ENCODE assay signal across 25 mouse cellular contexts in genomic region chr3:153456227-153456626, GRCm38 (mm10).
DNase-seq lines count a peak whose midpoint lies in the region; ATAC-seq and TF ChIP-seq lines count a peak whose summit lies in the region.
"Had no signal": no experiment of that assay in that cellular context is flagged by ENCODE, and none has a peak within 500 bp of the region (broad histone marks: within the 10 kb centered on the region; RNA-seq: fewer than 3 reads in every experiment).

No protein-coding gene starts in this region.

- no peaks in the 10 kb centered on the region for H3K27me3 ChIP-seq in midbrain, embryonic 15.5 days (replicated peaks)
- no peaks in the 10 kb centered on the region for H3K27me3 ChIP-seq in midbrain, embryonic 14.5 days (ENCODE audit: control insufficient read depth, insufficient read depth, low read length)
- no peaks in the 10 kb centered on the region for H3K27me3 ChIP-seq in forebrain, embryonic 14.5 days (replicated peaks; ENCODE audit: control insufficient read depth, insufficient read depth, low read length)
- H3K27me3 ChIP-seq in forebrain, embryonic 16.5 days (replicated peaks; ENCODE audit: control insufficient read depth, insufficient read depth, low read length), result no peaks in the 10 kb centered on the region
- H3K27me3 ChIP-seq in hindbrain, postnatal 0 days (ENCODE audit: insufficient read depth, low read length), result no peaks in the 10 kb centered on the region
- no peaks in the 10 kb centered on the region for H3K27me3 ChIP-seq in kidney, embryonic 15.5 days
- H3K27me3 ChIP-seq: embryonic facial prominence, embryonic 15.5 days; heart, embryonic 12.5 days; liver, embryonic 12.5 days; megakaryocyte, embryonic 14.5 days had no signal

- no peak for TF ChIP-seq CTCF in hindbrain, postnatal 0 days (IDR thresholded peaks at IDR 0.05; ENCODE audit: low read depth)

- H3K27ac ChIP-seq in midbrain, embryonic 15.5 days, result peak overlapping the region; percentile 44; the same call in 1 of the 2 replicates
- H3K27ac ChIP-seq in midbrain, embryonic 14.5 days (replicated peaks; ENCODE audit: low read depth, low read length), result no peak overlapping the region
- peak overlapping the region; percentile 14; the same call in 1 of the 2 replicates for H3K27ac ChIP-seq in forebrain, embryonic 14.5 days (ENCODE audit: low read depth, low read length)
- H3K27ac ChIP-seq in forebrain, embryonic 16.5 days (ENCODE audit: low read length), result no peak overlapping the region
- H3K27ac ChIP-seq in hindbrain, postnatal 0 days, result no peak overlapping the region
- H3K27ac ChIP-seq in kidney, embryonic 15.5 days, result no peak overlapping the region
- H3K27ac ChIP-seq: embryonic facial prominence, embryonic 10.5 days; embryonic facial prominence, embryonic 15.5 days; heart, adult 2 months; kidney, postnatal 0 days; liver, embryonic 12.5 days had no signal

- H3K36me3 ChIP-seq in midbrain, embryonic 15.5 days (replicated peaks), result no peaks in the 10 kb centered on the region
- H3K36me3 ChIP-seq in midbrain, embryonic 14.5 days (ENCODE audit: control insufficient read depth, insufficient read depth, low read length), result no peaks in the 10 kb centered on the region
- no peaks in the 10 kb centered on the region for H3K36me3 ChIP-seq in forebrain, embryonic 14.5 days (ENCODE audit: control insufficient read depth, insufficient read depth, low read length)
- no peaks in the 10 kb centered on the region for H3K36me3 ChIP-seq in forebrain, embryonic 16.5 days (ENCODE audit: control insufficient read depth, insufficient read depth)
- H3K36me3 ChIP-seq in hindbrain, postnatal 0 days (ENCODE audit: insufficient read depth, low read length), result no peaks in the 10 kb centered on the region
- H3K36me3 ChIP-seq in kidney, embryonic 15.5 days, result 0 out of 2 replicates have a peak, but pooled peaks cover 6% of the 10 kb centered on the region
- H3K36me3 ChIP-seq: embryonic facial prominence, embryonic 15.5 days; liver, embryonic 12.5 days had no signal

- H3K9ac ChIP-seq in midbrain, embryonic 15.5 days, result no peak overlapping the region
- H3K9ac ChIP-seq in midbrain, embryonic 14.5 days (replicated peaks; ENCODE audit: low read length), result no peak overlapping the region
- H3K9ac ChIP-seq in forebrain, embryonic 14.5 days (ENCODE audit: low read length), result no peak overlapping the region
- no peak overlapping the region for H3K9ac ChIP-seq in forebrain, embryonic 16.5 days (replicated peaks; ENCODE audit: low read depth, low read length)
- no peak overlapping the region for H3K9ac ChIP-seq in hindbrain, postnatal 0 days (replicated peaks; ENCODE audit: low read length)
- H3K9ac ChIP-seq in kidney, embryonic 15.5 days, result no peak overlapping the region
- H3K9ac ChIP-seq: embryonic facial prominence, embryonic 15.5 days; heart, embryonic 12.5 days; liver, embryonic 12.5 days; liver, postnatal 0 days had no signal

- 0 out of 2 replicates have a peak, but pooled peaks have one; percentile 15 for ATAC-seq in midbrain, embryonic 15.5 days (replicated peaks)
- ATAC-seq in midbrain, embryonic 14.5 days (ENCODE audit: low FRiP score, low TSS enrichment), result no peak
- 0 out of 2 replicates have a peak, but pooled peaks have one; percentile 35 for ATAC-seq in forebrain, embryonic 14.5 days
- peak; percentile 60 for ATAC-seq in forebrain, embryonic 16.5 days
- ATAC-seq in hindbrain, postnatal 0 days, result peak; percentile 43; the same call in 1 of the 2 replicates
- no peak for ATAC-seq in kidney, embryonic 15.5 days (replicated peaks; ENCODE audit: low FRiP score)
- ATAC-seq: liver, embryonic 12.5 days; liver, postnatal 0 days had no signal

- no peak overlapping the region for H3K4me3 ChIP-seq in midbrain, embryonic 15.5 days
- no peak overlapping the region for H3K4me3 ChIP-seq in midbrain, embryonic 14.5 days (replicated peaks; ENCODE audit: low read depth, low read length)
- H3K4me3 ChIP-seq in forebrain, embryonic 14.5 days (ENCODE audit: low read depth, low read length), result no peak overlapping the region
- no peak overlapping the region for H3K4me3 ChIP-seq in forebrain, embryonic 16.5 days (replicated peaks; ENCODE audit: low read length)
- no peak overlapping the region for H3K4me3 ChIP-seq in hindbrain, postnatal 0 days (ENCODE audit: low read length)
- H3K4me3 ChIP-seq in kidney, embryonic 15.5 days (replicated peaks), result no peak overlapping the region
- H3K4me3 ChIP-seq: embryonic facial prominence, embryonic 10.5 days; embryonic facial prominence, embryonic 15.5 days; heart, adult 2 months; heart, embryonic 12.5 days; liver, embryonic 12.5 days; megakaryocyte, embryonic 14.5 days had no signal

- peaks cover 1% of the 10 kb centered on the region for H3K4me1 ChIP-seq in midbrain, embryonic 15.5 days
- H3K4me1 ChIP-seq in midbrain, embryonic 14.5 days (ENCODE audit: control insufficient read depth, insufficient read depth, low read length), result 0 out of 2 replicates have a peak, but pooled peaks cover 2% of the 10 kb centered on the region
- no peaks in the 10 kb centered on the region for H3K4me1 ChIP-seq in forebrain, embryonic 14.5 days (ENCODE audit: control insufficient read depth, insufficient read depth, low read length)
- H3K4me1 ChIP-seq in forebrain, embryonic 16.5 days (replicated peaks; ENCODE audit: control insufficient read depth, insufficient read depth, low read length), result peaks cover 12% of the 10 kb centered on the region
- no peaks in the 10 kb centered on the region for H3K4me1 ChIP-seq in hindbrain, postnatal 0 days (ENCODE audit: insufficient read depth, low read length)
- H3K4me1 ChIP-seq in kidney, embryonic 15.5 days, result no peaks in the 10 kb centered on the region
- H3K4me1 ChIP-seq: embryonic facial prominence, embryonic 10.5 days; embryonic facial prominence, embryonic 15.5 days; heart, embryonic 12.5 days had no signal

- H3K4me2 ChIP-seq in midbrain, embryonic 15.5 days, result no peak overlapping the region
- no peak overlapping the region for H3K4me2 ChIP-seq in midbrain, embryonic 14.5 days (ENCODE audit: low read length)
- H3K4me2 ChIP-seq in forebrain, embryonic 14.5 days (ENCODE audit: low read length), result no peak overlapping the region
- H3K4me2 ChIP-seq in forebrain, embryonic 16.5 days (ENCODE audit: low read length), result no peak overlapping the region
- H3K4me2 ChIP-seq in hindbrain, postnatal 0 days (ENCODE audit: low read depth, low read length), result no peak overlapping the region
- no peak overlapping the region for H3K4me2 ChIP-seq in kidney, embryonic 15.5 days
- H3K4me2 ChIP-seq: embryonic facial prominence, embryonic 15.5 days; heart, embryonic 12.5 days; liver, embryonic 12.5 days had no signal

- no peaks in the 10 kb centered on the region for H3K9me3 ChIP-seq in midbrain, embryonic 15.5 days
- H3K9me3 ChIP-seq in midbrain, embryonic 14.5 days (ENCODE audit: control insufficient read depth, low read length), result peaks cover 6% of the 10 kb centered on the region; the same call in 1 of the 2 replicates
- H3K9me3 ChIP-seq in forebrain, embryonic 14.5 days (replicated peaks; ENCODE audit: control insufficient read depth, low read length), result no peaks in the 10 kb centered on the region
- 0 out of 2 replicates have a peak, but pooled peaks cover 3% of the 10 kb centered on the region for H3K9me3 ChIP-seq in forebrain, embryonic 16.5 days (ENCODE audit: control insufficient read depth, low read length)
- H3K9me3 ChIP-seq in hindbrain, postnatal 0 days (ENCODE audit: low read length), result no peaks in the 10 kb centered on the region
- H3K9me3 ChIP-seq in kidney, embryonic 15.5 days (replicated peaks), result no peaks in the 10 kb centered on the region; the same call in 1 of the 2 replicates
- H3K9me3 ChIP-seq: embryonic facial prominence, embryonic 15.5 days had no signal

- no peak for DNase-seq in midbrain, embryonic 14.5 days
- DNase-seq in forebrain, embryonic 14.5 days (ENCODE audit: low spot score), result peak; percentile 57
- DNase-seq in hindbrain, postnatal 0 days (ENCODE audit: low spot score), result peak; percentile 37
- DNase-seq in right cerebral cortex, postnatal 10 days (ENCODE audit: low spot score in 2 of 2), result no peak
- DNase-seq in kidney, adult 11 months, result no peak
- DNase-seq: adrenal gland, postnatal 36 days; B cell, adult 2 months; cerebellum, adult 2 months; cerebellum, postnatal 25 days; heart, adult 2 months; heart, postnatal 4 days; kidney, adult 2 months; kidney, postnatal 4 days; liver, postnatal 0 days; lung, postnatal 36 days; right cerebral cortex, postnatal 14 days had no signal

- WGBS in midbrain, embryonic 15.5 days, result 56% methylated on average over 5 of the region's 5 CpGs
- WGBS in midbrain, embryonic 14.5 days, result 76% methylated on average over 5 of the region's 5 CpGs
- WGBS in forebrain, embryonic 14.5 days, result 45% methylated on average over 5 of the region's 5 CpGs
- 33% methylated on average over 5 of the region's 5 CpGs for WGBS in forebrain, embryonic 16.5 days
- 52% methylated on average over 5 of the region's 5 CpGs for WGBS in hindbrain, postnatal 0 days
- WGBS in kidney, embryonic 15.5 days, result 81% methylated on average over 5 of the region's 5 CpGs

Comparison
In these comparisons a context has a peak if more than half of its experiments do, and no peak if none do; other contexts are left out.
1. ATAC-seq: peak in midbrain, embryonic 15.5 days (single experiment), forebrain, embryonic 14.5 days (single experiment), forebrain, embryonic 16.5 days (single experiment) and hindbrain, postnatal 0 days (single experiment); none in midbrain, embryonic 14.5 days (single experiment) and kidney, embryonic 15.5 days (single experiment).
2. H3K27ac ChIP-seq: peak in midbrain, embryonic 15.5 days (single experiment) and forebrain, embryonic 14.5 days (single experiment); none in midbrain, embryonic 14.5 days (single experiment), forebrain, embryonic 16.5 days (single experiment), hindbrain, postnatal 0 days (single experiment) and kidney, embryonic 15.5 days (single experiment).
3. DNase-seq: peak in forebrain, embryonic 14.5 days (single experiment) and hindbrain, postnatal 0 days (single experiment); none in midbrain, embryonic 14.5 days (single experiment), right cerebral cortex, postnatal 10 days (0 of 2) and kidney, adult 11 months (single experiment).